Mouse (Mus musculus): ENCODE results near the gene Wdr43. TPM values are rescaled to one million over a fixed set of nuclear protein-coding genes. Genes with fewer than 3 reads are reported as not detected.

Gene Wdr43
- total and polyA plus RNA-seq, 3 experiments, result 175 to 393 (median 249) TPM

GRCm38 (mm10) chr17:71674886-71675285, 59.2 kb downstream of the Wdr43 start:
- Histone ChIP-seq H3K27me3 (ENCODE audit: control insufficient read depth in 1 of 2, insufficient read depth in 2 of 2, low read length in 2 of 2) (no peaks in the 10 kb centered on the region), H3K4me3 (ENCODE audit: control insufficient read depth in 1 of 2, insufficient read depth in 1 of 2, low read depth in 2 of 2, low read length in 2 of 2) (no peak overlapping the region), H3K36me3 (ENCODE audit: control insufficient read depth in 1 of 2, insufficient read depth in 2 of 2, low read length in 2 of 2) (no peaks in the 10 kb centered on the region), H3K4me1 (ENCODE audit: control insufficient read depth in 1 of 2, insufficient read depth in 2 of 2, low read length in 2 of 2) (no peaks in the 10 kb centered on the region; a peak in 1 of 4 replicates), H3K9ac (ENCODE audit: control insufficient read depth, low read depth, low read length, poor library complexity, severe bottlenecking) (no peak overlapping the region), H3K79me2 (ENCODE audit: control insufficient read depth, insufficient read depth, low read length, poor library complexity) (no peaks in the 10 kb centered on the region), H3K9me3 (replicated peaks; ENCODE audit: insufficient read depth, low read length) (no peaks in the 10 kb centered on the region), H3K27ac (ENCODE audit: control insufficient read depth, low read depth, low read length) (no peak overlapping the region)
- DNase-seq (ENCODE audit: low read depth, low spot score), result no peak
- TF ChIP-seq ZC3H11A (IDR thresholded peaks at IDR 0.05; ENCODE audit: low read depth, low read length), result no peak
- no peak for TF ChIP-seq POLR2AphosphoS2 (IDR thresholded peaks at IDR 0.05; ENCODE audit: low read length)
- TF ChIP-seq MYC (IDR thresholded peaks at IDR 0.05; ENCODE audit: low read depth, low read length), result no peak
- TF ChIP-seq ETS1 (IDR thresholded peaks at IDR 0.05; ENCODE audit: low read depth, low read length), result no peak
- TF ChIP-seq NELFE (IDR thresholded peaks at IDR 0.05; ENCODE audit: low read depth, low read length), result no peak
- TF ChIP-seq TCF12 (IDR thresholded peaks at IDR 0.05; ENCODE audit: low read depth, low read length), result no peak
- TF ChIP-seq KAT2A (conservative IDR thresholded peaks at IDR 0.05; ENCODE audit: low read depth, low read length), result no peak
- TF ChIP-seq ZNF384 (IDR thresholded peaks at IDR 0.05; ENCODE audit: low read depth, low read length), result no peak
- no peak for TF ChIP-seq NRF1 (IDR thresholded peaks at IDR 0.05; ENCODE audit: insufficient read depth, low read depth, low read length, poor library complexity, severe bottlenecking)
- TF ChIP-seq ZKSCAN1 (IDR thresholded peaks at IDR 0.05; ENCODE audit: low read depth, low read length), result no peak
- TF ChIP-seq GATA1 (IDR thresholded peaks at IDR 0.05; ENCODE audit: low read depth, low read length), result no peak
- no peak for TF ChIP-seq POLR2AphosphoS5 (IDR thresholded peaks at IDR 0.05; ENCODE audit: borderline replicate concordance, low read depth, low read length)
- TF ChIP-seq TBP (IDR thresholded peaks at IDR 0.05; ENCODE audit: low read depth, low read length), result no peak
- no peak for TF ChIP-seq MEF2A (IDR thresholded peaks at IDR 0.05; ENCODE audit: extremely low read depth, insufficient replicate concordance, low read depth, low read length, poor library complexity, severe bottlenecking)
- TF ChIP-seq MYB (IDR thresholded peaks at IDR 0.05; ENCODE audit: low read depth, low read length), result no peak
- TF ChIP-seq EP300 (IDR thresholded peaks at IDR 0.05; ENCODE audit: low read depth in 1 of 2, low read length in 2 of 2), result no peak
- no peak for TF ChIP-seq E2F4 (IDR thresholded peaks at IDR 0.05; ENCODE audit: borderline replicate concordance, low read depth, low read length)
- no peak for TF ChIP-seq JUND (IDR thresholded peaks at IDR 0.05; ENCODE audit: low read depth, low read length)
- TF ChIP-seq ZMIZ1 (IDR thresholded peaks at IDR 0.05; ENCODE audit: low read depth, low read length), result no peak
- no peak for TF ChIP-seq MAZ (IDR thresholded peaks at IDR 0.05; ENCODE audit: low read depth, low read length)

DNA sequence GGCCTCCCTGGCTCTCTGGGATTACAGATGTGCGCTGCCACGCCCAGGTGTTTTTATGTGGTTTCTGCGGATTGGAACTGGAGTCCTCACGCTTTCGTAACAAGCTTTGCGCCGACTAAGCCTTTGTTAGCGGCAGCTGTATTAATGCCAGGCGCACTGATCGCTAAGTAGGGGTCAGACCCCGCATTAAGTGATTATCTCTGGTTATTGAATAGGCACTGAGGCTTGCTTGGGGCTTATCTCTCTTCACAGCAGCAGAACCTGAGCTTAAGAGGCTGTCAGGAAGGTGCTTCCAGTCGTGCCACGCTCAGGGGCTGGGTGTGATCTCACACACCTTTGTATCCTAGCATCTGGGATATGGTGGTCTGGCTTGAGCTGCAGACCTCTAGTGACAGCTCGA, 66.0 kb downstream of the Wdr43 start:
- no peaks in the 10 kb centered on the region for H3K79me2 ChIP-seq (ENCODE audit: control insufficient read depth, insufficient read depth, low read length, poor library complexity)
- H3K4me3 ChIP-seq (ENCODE audit: control insufficient read depth in 1 of 2, insufficient read depth in 1 of 2, low read depth in 2 of 2, low read length in 2 of 2), result no peak overlapping the region
- H3K4me1 ChIP-seq (ENCODE audit: control insufficient read depth in 1 of 2, insufficient read depth in 2 of 2, low read length in 2 of 2), result peaks cover 0 to 4% of the 10 kb centered on the region in 2 experiments; a peak in 1 of 4 replicates
- H3K36me3 ChIP-seq (ENCODE audit: control insufficient read depth in 1 of 2, insufficient read depth in 2 of 2, low read length in 2 of 2), result no peaks in the 10 kb centered on the region
- no peak overlapping the region for H3K27ac ChIP-seq (ENCODE audit: control insufficient read depth, low read depth, low read length)
- no peak for TF ChIP-seq BHLHE40 (IDR thresholded peaks at IDR 0.05; ENCODE audit: borderline replicate concordance, low read depth, low read length)
- no peak for TF ChIP-seq SMC3 (IDR thresholded peaks at IDR 0.05; ENCODE audit: low read depth, low read length)
- TF ChIP-seq MYB (IDR thresholded peaks at IDR 0.05; ENCODE audit: low read depth, low read length), result no peak
- no peak for TF ChIP-seq TAL1 (IDR thresholded peaks at IDR 0.05; ENCODE audit: low read length)
- no peak for TF ChIP-seq MAZ (IDR thresholded peaks at IDR 0.05; ENCODE audit: low read depth, low read length)
- TF ChIP-seq HCFC1 (IDR thresholded peaks at IDR 0.05; ENCODE audit: low read depth, low read length), result no peak
- TF ChIP-seq E2F4 (IDR thresholded peaks at IDR 0.05; ENCODE audit: borderline replicate concordance, low read depth, low read length), result no peak
- TF ChIP-seq RCOR1 (IDR thresholded peaks at IDR 0.05; ENCODE audit: low read depth, low read length), result no peak
- no peak for TF ChIP-seq USF2 (IDR thresholded peaks at IDR 0.05; ENCODE audit: borderline replicate concordance in 1 of 2, insufficient read depth in 1 of 2, low read depth in 1 of 2, low read length in 2 of 2)
- TF ChIP-seq ZC3H11A (IDR thresholded peaks at IDR 0.05; ENCODE audit: low read depth, low read length), result no peak
- TF ChIP-seq TCF12 (IDR thresholded peaks at IDR 0.05; ENCODE audit: low read depth, low read length), result no peak
- TF ChIP-seq MXI1 (IDR thresholded peaks at IDR 0.05; ENCODE audit: low read depth, low read length), result no peak
- no peak for TF ChIP-seq ZMIZ1 (IDR thresholded peaks at IDR 0.05; ENCODE audit: low read depth, low read length)
- TF ChIP-seq NELFE (IDR thresholded peaks at IDR 0.05; ENCODE audit: low read depth, low read length), result no peak
- TF ChIP-seq KAT2A (conservative IDR thresholded peaks at IDR 0.05; ENCODE audit: low read depth, low read length), result no peak
- no peak for TF ChIP-seq GATA1 (IDR thresholded peaks at IDR 0.05; ENCODE audit: low read depth, low read length)
- TF ChIP-seq POLR2A (IDR thresholded peaks at IDR 0.05; ENCODE audit: control insufficient read depth in 1 of 2, insufficient read depth in 1 of 2, low read depth in 1 of 2, low read length in 2 of 2, poor library complexity in 1 of 2), result no peak
- TF ChIP-seq CHD1 (IDR thresholded peaks at IDR 0.05; ENCODE audit: low read depth, low read length), result no peak
- no peak for TF ChIP-seq NRF1 (IDR thresholded peaks at IDR 0.05; ENCODE audit: insufficient read depth, low read depth, low read length, poor library complexity, severe bottlenecking)
- no peak for TF ChIP-seq GABPA (IDR thresholded peaks at IDR 0.05; ENCODE audit: low read depth, low read length)
- H3K9me3 ChIP-seq (replicated peaks; ENCODE audit: insufficient read depth, low read length), result no peaks in the 10 kb centered on the region
- H3K27me3 ChIP-seq (ENCODE audit: control insufficient read depth in 1 of 2, insufficient read depth in 2 of 2, low read length in 2 of 2), result no peaks in the 10 kb centered on the region
- H3K9ac ChIP-seq (ENCODE audit: control insufficient read depth, low read depth, low read length, poor library complexity, severe bottlenecking), result no peak overlapping the region
- DNase-seq (ENCODE audit: low read depth, low spot score), result no peak
